Mouse (Mus musculus) kidney, embryonic 14.5 days (tissue): ENCODE data around the gene Cd40. TPM values are rescaled to one million over a fixed set of nuclear protein-coding genes. Genes with fewer than 3 reads are reported as not detected.

Source experiments
- ATAC-seq: fragments of 200-750 bp; cut with Nextera tagmentation; 2 replicates; pipeline ENCODE4 v1.8.0; 2017; ENCODE audit warnings: moderate number of reproducible peaks, mild to moderate bottlenecking, moderate TSS enrichment, moderate library complexity; ENCODE audit not compliant: low FRiP score, low TSS enrichment
- H3K27ac ChIP-seq: fragments of 300-500 bp; sonication (generic); 2 replicates; pipeline ENCODE4 v1.5.1; 2014; ENCODE audit warnings: low read depth, mild to moderate bottlenecking, low read length, moderate library complexity, mixed read lengths
- H3K27me3 ChIP-seq: fragments of 300-500 bp; sonication (generic); 2 replicates; pipeline ENCODE4 v1.6.1; 2014; ENCODE audit warnings: mild to moderate bottlenecking, low read length; ENCODE audit not compliant: control insufficient read depth, insufficient read depth
- H3K36me3 ChIP-seq: fragments of 300-500 bp; sonication (generic); 2 replicates; pipeline ENCODE4 v1.6.1; 2014; ENCODE audit warnings: low read length, mixed read lengths; ENCODE audit not compliant: control insufficient read depth, insufficient read depth
- H3K4me1 ChIP-seq: fragments of 300-500 bp; sonication (generic); 2 replicates; pipeline ENCODE4 v1.6.1; 2014; ENCODE audit warnings: low read length, mixed read lengths; ENCODE audit not compliant: control insufficient read depth, insufficient read depth
- H3K4me2 ChIP-seq: fragments of 300-500 bp; sonication (generic); replicated peaks from 2 replicates; pipeline ENCODE4 v1.6.1; 2014; ENCODE audit warnings: low read depth, mild to moderate bottlenecking, low read length
- H3K4me3 ChIP-seq: fragments of 300-500 bp; sonication (generic); 2 replicates; pipeline ENCODE4 v1.5.1; 2014; ENCODE audit warnings: mild to moderate bottlenecking, low read length
- H3K9ac ChIP-seq: fragments of 300-500 bp; sonication (generic); 2 replicates; pipeline ENCODE4 v1.6.1; 2014; ENCODE audit warnings: low read depth, mild to moderate bottlenecking, low read length, moderate library complexity
- H3K9me3 ChIP-seq: fragments of 300-500 bp; sonication (generic); 2 replicates; pipeline ENCODE4 v1.6.1; 2016; ENCODE audit warnings: low read length; ENCODE audit not compliant: control insufficient read depth
- WGBS: fragments of 180-500 bp; shearing (Covaris S2); extraction: QIAGEN DNeasy Blood & Tissue Kit; methylation state at CpG from one replicate; pipeline ENCODE4 v1.1.7; 2014; 5-methylcytosine and 5-hydroxymethylcytosine counted together
- polyA plus RNA-seq: library from polyadenylated mRNA; unstranded; fragments of >200 nt; fragmentation: Nextera tagmentation; extraction: Ambion mirVana; gene quantifications from 2 replicates; pipeline ENCODE4 v1.2.1, GENCODE M21; 2014

Cd40 gene
- polyA plus RNA-seq, 1 experiment from 2014 or later: 7.3 TPM

DNA sequence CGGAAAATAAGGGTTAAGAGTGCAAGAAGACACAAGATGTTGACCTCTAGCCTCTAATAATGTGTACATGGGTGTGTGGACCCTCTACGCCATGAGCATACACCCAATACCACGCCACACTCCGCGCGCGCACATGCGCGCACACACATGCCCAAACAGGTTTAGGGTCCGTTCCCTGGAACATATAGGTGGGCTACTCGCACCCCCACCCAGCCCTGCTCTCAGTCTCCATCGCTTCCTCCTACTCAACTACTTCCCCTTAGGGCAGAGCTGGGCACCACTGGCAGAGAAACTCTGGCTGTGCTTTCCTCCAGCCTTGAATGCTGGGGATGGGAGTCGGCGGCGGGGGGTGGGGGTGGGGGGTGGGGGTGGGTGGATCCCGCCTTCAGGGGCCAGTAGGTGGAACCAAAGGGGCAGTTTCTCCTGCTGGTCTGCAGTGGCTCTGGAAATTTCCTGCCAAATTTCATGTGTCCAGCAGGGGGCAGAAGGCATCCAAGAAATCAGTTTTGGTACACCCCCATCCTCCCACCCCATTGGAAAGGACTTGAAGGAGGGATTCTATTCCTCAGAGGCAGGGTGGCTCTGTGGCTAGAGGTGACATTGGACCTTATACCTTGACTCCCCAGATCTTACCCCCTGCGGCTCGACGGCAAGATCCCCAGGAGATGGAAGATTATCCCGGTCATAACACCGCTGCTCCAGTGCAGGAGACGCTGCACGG, 14.8 kb downstream of the Cd40 start:
- peak; percentile 36; the same call in 1 of the 2 replicates for ATAC-seq
- 25% methylated on average over 23 of the region's 23 CpGs for WGBS
- Histone ChIP-seq H3K9me3 (no peaks in the 10 kb centered on the region), H3K9ac (no peak overlapping the region), H3K4me2 (no peak overlapping the region), H3K27me3 (peaks cover 20% of the 10 kb centered on the region), H3K4me3 (no peak overlapping the region), H3K27ac (no peak overlapping the region), H3K36me3 (no peaks in the 10 kb centered on the region), H3K4me1 (0 out of 2 replicates have a peak, but pooled peaks cover 4% of the 10 kb centered on the region)

DNA sequence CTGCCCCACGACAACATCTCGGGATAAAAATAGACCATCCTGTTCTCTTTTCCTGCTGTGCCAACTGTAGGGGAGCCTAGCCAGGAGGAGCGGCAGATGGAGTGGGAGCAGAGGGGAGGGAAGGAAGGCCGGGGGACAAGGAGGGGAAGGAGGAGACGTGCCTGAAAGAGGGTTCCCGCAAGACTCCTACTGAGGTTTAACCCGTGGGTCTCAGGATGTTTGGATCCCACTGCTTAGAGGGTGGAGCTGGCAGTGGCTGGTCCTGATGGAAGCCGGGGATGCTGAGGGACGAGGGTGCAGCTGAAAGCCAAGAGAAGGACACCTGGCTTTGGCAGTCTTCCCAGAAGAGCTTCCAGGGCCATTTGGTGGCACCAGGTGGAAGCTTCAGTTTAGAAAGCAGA, 18.0 kb downstream of the Cd40 start:
- Histone ChIP-seq H3K27ac (no peak overlapping the region), H3K36me3 (no peaks in the 10 kb centered on the region), H3K9me3 (no peaks in the 10 kb centered on the region), H3K27me3 (peaks cover 47% of the 10 kb centered on the region), H3K4me3 (no peak overlapping the region), H3K4me1 (0 out of 2 replicates have a peak, but pooled peaks cover 4% of the 10 kb centered on the region), H3K9ac (no peak overlapping the region), H3K4me2 (no peak overlapping the region)
- ATAC-seq: no peak
- WGBS: 30% methylated on average over 9 of the region's 9 CpGs

DNA sequence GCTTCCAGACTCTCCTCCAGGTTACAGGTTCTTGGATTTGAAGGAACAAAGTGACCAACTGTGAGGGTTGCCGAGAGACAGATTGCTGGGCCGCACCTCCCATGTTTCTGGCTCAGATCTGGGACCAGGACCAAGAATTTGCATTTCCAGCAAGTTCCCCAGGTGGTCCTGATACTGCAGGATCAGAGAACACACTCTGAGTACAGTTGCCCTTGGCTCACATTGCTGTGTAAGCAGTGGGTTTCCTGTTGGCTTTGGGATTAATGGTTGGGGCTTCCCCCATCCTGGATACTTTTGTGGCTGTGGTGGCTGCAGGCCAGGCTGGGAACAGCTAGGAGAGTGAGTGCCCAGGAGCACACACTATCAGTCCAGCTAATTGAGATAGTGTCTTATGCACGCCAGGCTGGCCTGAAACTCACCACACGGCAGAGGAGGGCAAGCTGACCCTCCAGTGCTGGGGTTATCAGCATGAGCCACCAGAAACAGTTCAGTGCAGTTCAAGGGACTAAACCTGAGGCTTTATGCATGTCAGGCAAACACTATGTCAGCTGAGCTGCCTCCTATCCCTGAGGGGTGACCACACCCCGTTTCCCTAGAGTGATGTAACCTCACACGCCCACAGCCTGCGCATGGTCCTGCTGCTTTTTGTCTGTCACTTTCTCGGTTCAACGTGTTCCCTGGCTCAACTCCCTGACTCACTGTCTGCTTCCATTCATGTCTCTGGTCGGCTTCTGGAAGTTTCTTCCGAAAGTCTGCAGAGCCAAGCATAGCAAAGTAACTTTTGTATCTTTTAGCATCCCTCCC, 18.9 kb downstream of the Cd40 start:
- H3K4me2 ChIP-seq: no peak overlapping the region
- H3K27ac ChIP-seq: no peak overlapping the region
- no peaks in the 10 kb centered on the region for H3K36me3 ChIP-seq
- H3K9ac ChIP-seq: no peak overlapping the region
- 50% methylated on average over 11 of the region's 11 CpGs for WGBS
- peaks cover 54% of the 10 kb centered on the region for H3K27me3 ChIP-seq
- no peak for ATAC-seq
- H3K4me3 ChIP-seq: no peak overlapping the region
- 0 out of 2 replicates have a peak, but pooled peaks cover 4% of the 10 kb centered on the region for H3K4me1 ChIP-seq
- no peaks in the 10 kb centered on the region for H3K9me3 ChIP-seq

DNA sequence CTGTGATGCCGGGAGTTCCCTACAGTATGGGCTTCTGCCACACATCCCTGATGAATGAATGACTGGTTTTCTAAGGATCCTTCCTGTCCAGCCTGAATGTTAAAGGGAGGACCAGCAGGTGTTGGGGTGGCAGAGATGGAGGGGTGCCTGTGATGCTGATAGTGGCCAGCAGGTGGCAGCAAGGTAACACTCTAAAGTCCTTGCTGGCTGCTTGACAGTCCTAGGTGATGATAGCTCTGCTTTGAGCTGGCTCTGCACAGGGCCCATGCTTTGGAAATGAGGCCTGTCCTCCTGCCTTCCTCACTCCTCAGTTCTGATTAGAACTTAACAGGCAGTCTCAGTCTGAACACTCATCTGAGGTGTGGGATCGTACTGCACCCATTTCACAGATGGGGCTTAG, 19.5 kb downstream of the Cd40 start:
- H3K9me3 ChIP-seq: no peaks in the 10 kb centered on the region
- WGBS: 49% methylated on average over 2 of the region's 2 CpGs
- H3K4me1 ChIP-seq: 0 out of 2 replicates have a peak, but pooled peaks cover 3% of the 10 kb centered on the region
- 0 out of 2 replicates have a peak, but pooled peaks have one; percentile 59 for ATAC-seq
- H3K4me2 ChIP-seq: no peak overlapping the region
- H3K4me3 ChIP-seq: no peak overlapping the region
- no peak overlapping the region for H3K27ac ChIP-seq
- H3K36me3 ChIP-seq: no peaks in the 10 kb centered on the region
- no peak overlapping the region for H3K9ac ChIP-seq
- peaks cover 60% of the 10 kb centered on the region for H3K27me3 ChIP-seq

DNA sequence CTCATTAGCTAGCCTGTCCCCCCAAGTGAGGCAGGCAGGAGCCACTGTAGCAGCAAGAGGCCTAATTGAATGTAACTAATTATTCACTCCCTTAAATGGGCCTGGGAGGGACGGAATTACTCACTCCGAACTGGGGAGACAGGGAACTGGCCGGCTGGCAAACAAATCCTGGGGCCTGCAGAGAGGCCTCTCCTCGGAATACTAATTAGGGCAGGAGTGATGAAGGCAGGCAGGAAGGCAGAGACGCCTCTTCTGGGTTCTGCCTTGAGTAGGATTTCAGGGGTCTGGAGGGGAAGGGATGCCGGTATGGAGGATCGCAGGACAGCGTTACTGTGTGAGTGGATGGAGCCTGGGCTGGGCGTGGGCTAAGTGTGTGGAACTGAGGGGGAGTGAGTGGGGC, 21.6 kb downstream of the Cd40 start:
- no peak overlapping the region for H3K27ac ChIP-seq
- no peaks in the 10 kb centered on the region for H3K36me3 ChIP-seq
- no peak overlapping the region for H3K4me3 ChIP-seq
- 6% methylated on average over 9 of the region's 9 CpGs for WGBS
- H3K4me2 ChIP-seq: no peak overlapping the region
- no peak for ATAC-seq
- H3K9me3 ChIP-seq: no peaks in the 10 kb centered on the region
- H3K4me1 ChIP-seq: no peaks in the 10 kb centered on the region
- peaks cover 74% of the 10 kb centered on the region for H3K27me3 ChIP-seq
- no peak overlapping the region for H3K9ac ChIP-seq

DNA sequence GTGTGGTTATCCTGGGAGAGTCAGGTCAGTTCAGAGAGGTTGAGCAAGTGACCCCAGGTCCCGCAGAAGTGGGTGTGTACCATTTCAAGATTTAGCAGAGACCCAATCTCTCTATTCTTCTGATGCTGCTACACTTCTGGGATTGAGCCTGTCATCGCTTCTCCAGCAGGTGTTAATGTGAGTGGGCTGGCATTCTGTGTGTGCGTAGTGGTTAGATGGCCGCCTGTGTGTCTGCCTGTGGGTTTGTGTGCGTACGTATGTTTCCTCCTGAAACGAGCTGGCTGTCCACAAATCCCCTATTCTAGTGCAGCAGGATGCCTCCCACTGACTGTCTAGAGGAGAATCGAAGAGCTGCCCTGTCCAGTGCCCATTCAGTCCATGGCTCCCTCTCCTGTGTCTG, 22.6 kb downstream of the Cd40 start:
- Histone ChIP-seq H3K4me2 (no peak overlapping the region), H3K27ac (no peak overlapping the region), H3K4me1 (no peaks in the 10 kb centered on the region), H3K4me3 (no peak overlapping the region), H3K27me3 (peaks cover 71% of the 10 kb centered on the region), H3K9ac (no peak overlapping the region), H3K9me3 (no peaks in the 10 kb centered on the region), H3K36me3 (no peaks in the 10 kb centered on the region)
- WGBS: 67% methylated on average over 8 of the region's 8 CpGs
- no peak for ATAC-seq

DNA sequence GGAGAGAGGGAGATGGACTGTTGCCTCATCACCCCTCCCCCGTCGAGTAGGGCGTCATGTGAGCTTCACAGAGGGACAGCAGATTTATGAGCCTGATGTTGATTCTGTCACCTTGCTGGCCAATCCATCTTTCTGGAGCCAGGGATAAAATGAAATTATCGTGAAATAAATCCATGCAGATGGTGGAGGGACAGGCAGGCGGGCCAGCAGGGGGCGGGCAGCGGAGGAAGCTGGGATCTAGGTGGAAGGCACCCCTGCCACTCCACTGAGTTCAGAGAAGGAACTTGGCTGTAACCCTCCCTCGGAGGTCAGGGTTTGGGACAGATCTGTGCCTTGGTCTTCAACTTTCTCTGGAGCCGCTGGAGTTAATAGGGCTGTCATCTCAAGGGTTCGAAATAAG, 23.2 kb downstream of the Cd40 start:
- Histone ChIP-seq H3K4me1 (no peaks in the 10 kb centered on the region), H3K4me2 (no peak overlapping the region), H3K27me3 (peaks cover 66% of the 10 kb centered on the region), H3K9me3 (no peaks in the 10 kb centered on the region), H3K36me3 (no peaks in the 10 kb centered on the region), H3K27ac (no peak overlapping the region), H3K4me3 (no peak overlapping the region), H3K9ac (no peak overlapping the region)
- 12% methylated on average over 10 of the region's 10 CpGs for WGBS
- no peak for ATAC-seq

DNA sequence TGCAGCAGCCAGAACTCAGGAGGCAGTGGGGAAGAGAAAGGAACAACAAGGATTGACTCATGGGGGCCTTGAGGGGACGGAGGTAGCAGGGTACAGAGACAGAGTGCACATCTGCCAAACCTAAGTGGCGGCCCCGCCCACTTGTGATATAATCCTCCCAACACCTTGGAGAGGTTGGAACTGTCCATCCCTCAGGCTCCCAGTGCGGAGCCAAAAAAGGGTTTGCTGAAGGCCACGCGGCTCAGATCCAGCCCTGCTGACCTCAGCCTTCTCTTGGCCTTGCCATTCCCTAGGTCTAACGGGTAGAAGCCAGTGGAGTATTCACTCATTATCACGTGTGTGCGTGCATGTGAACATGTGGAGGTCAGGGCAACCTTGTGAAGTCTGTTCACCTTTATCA, 25.2 kb downstream of the Cd40 start:
- no peaks in the 10 kb centered on the region for H3K4me1 ChIP-seq
- no peak overlapping the region for H3K4me2 ChIP-seq
- H3K27ac ChIP-seq: no peak overlapping the region
- no peak overlapping the region for H3K9ac ChIP-seq
- WGBS: 28% methylated on average over 9 of the region's 9 CpGs
- no peak for ATAC-seq
- peaks cover 59% of the 10 kb centered on the region for H3K27me3 ChIP-seq
- no peak overlapping the region for H3K4me3 ChIP-seq
- H3K9me3 ChIP-seq: no peaks in the 10 kb centered on the region
- H3K36me3 ChIP-seq: no peaks in the 10 kb centered on the region

DNA sequence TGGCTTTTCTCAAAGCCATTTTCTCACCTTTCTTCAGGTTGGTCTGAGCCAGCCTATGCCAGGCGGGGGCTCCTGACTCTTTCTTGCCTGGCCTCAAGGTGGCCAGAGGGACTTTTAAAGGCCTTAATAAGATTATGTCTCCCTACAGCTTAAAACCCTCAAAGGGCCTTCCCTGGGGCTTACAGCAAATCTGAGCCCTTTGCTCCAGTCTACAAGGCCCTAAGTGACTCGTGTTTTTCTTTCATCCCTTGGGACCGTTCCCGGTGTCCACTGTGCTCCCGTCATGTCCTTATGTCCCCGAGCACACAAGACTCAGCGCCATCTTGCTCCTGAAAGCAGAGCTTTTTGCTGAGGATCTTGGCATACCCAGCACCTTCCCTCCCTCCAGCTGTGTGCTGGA, 25.8 kb downstream of the Cd40 start:
- ATAC-seq: no peak
- Histone ChIP-seq H3K4me1 (no peaks in the 10 kb centered on the region), H3K9me3 (no peaks in the 10 kb centered on the region), H3K36me3 (no peaks in the 10 kb centered on the region), H3K9ac (no peak overlapping the region), H3K27me3 (peaks cover 54% of the 10 kb centered on the region), H3K4me3 (no peak overlapping the region), H3K27ac (no peak overlapping the region), H3K4me2 (no peak overlapping the region)
- WGBS: 35% methylated on average over 7 of the region's 7 CpGs
